Mouse (Mus musculus): ENCODE results near the gene Gm20481. TPM values are rescaled to one million over a fixed set of nuclear protein-coding genes. Genes with fewer than 3 reads are reported as not detected.
"Not testable (repeated sequence)": the region's sequence is repeated elsewhere in the genome, so short reads cannot be mapped to it uniquely, and the experiment has no call there.

Gene Gm20481
- polyA plus RNA-seq (2015; fragmentation: Nextera tagmentation; extraction: Ambion mirVana): not detected in 2 replicates

DNA sequence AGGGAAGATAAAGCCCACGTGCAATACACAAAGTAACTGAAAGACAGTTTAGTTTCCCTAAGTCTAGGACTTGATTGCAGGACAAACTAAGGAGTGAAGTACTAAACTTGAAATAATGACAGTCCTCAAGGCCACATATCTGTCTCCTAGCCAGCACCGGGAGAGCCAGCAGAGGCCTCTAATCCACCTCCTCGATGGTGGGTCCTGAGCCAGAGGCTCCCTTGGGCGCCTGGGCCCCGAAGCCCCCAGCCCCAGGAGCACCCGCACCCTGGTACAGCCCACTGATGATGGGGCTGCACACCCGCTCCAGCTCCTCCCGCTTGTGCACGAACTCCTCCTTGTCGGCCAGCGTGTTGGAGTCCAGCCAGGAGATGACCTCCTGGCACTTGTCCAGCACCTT lies at the start of gene Gm20481:
Gene Gm20481, plus strand, starts transcription at position 91 of the 400 bp plus-strand sequence.
- ATAC-seq (replicated peaks); H3K9me3 ChIP-seq; H3K4me3 ChIP-seq; H3K36me3 ChIP-seq; H3K4me1 ChIP-seq; H3K4me2 ChIP-seq (replicated peaks); H3K9ac ChIP-seq (replicated peaks); H3K27ac ChIP-seq (replicated peaks): not testable (repeated sequence)
- peaks cover 23% of the 10 kb centered on the region; the same call in 1 of the 2 replicates for H3K27me3 ChIP-seq
- 73% methylated on average over 7 of the region's 11 CpGs for WGBS

DNA sequence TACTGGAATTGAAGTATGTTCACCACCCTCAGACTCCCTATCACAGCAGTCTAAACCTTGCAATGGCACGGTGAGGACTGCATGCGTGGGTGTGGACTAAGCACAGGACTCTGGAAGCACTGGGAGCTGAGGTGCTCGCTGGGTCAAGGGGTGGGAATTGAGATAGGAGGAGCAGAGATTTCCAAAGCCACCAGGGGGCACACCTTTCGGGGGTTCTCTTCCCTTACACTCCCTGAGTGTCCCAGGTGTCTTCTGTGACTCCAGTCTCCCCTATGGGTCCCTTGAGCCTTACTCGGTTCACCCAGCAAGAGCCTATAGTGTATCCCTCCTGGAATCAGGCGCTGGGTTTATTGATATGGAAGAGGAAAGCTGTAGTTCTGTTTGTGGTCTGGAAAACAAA lies 46.8 kb upstream of the Gm20481 start:
- no peak for ATAC-seq (replicated peaks)
- no peaks in the 10 kb centered on the region for H3K27me3 ChIP-seq
- no peaks in the 10 kb centered on the region for H3K4me1 ChIP-seq
- no peaks in the 10 kb centered on the region for H3K9me3 ChIP-seq
- WGBS: 48% methylated on average over 6 of the region's 6 CpGs
- no peaks in the 10 kb centered on the region for H3K36me3 ChIP-seq
- no peak overlapping the region for H3K4me2 ChIP-seq (replicated peaks)
- H3K9ac ChIP-seq (replicated peaks): no peak overlapping the region
- H3K27ac ChIP-seq (replicated peaks): no peak overlapping the region
- H3K4me3 ChIP-seq: no peak overlapping the region

DNA sequence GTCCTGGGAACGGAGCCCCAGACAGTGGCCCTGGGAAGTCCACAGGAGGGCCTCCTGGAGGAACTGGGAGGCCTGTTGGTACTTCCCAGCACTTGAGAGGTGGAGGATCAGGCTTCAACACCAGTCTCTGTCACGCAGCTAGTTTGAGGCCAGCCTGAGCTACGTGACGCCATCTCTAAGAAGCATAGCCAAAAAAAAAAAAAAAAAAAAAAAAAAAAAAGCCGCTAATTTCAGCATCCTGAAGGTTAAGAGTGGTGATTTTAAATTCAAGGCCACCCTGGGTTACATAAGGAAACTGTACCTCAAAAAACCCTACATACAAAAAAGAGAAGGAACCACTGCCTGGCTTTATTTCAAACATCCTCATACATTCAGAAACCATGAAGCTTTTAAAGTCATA lies 45.5 kb upstream of the Gm20481 start:
- WGBS: 64% methylated on average over 5 of the region's 5 CpGs

DNA sequence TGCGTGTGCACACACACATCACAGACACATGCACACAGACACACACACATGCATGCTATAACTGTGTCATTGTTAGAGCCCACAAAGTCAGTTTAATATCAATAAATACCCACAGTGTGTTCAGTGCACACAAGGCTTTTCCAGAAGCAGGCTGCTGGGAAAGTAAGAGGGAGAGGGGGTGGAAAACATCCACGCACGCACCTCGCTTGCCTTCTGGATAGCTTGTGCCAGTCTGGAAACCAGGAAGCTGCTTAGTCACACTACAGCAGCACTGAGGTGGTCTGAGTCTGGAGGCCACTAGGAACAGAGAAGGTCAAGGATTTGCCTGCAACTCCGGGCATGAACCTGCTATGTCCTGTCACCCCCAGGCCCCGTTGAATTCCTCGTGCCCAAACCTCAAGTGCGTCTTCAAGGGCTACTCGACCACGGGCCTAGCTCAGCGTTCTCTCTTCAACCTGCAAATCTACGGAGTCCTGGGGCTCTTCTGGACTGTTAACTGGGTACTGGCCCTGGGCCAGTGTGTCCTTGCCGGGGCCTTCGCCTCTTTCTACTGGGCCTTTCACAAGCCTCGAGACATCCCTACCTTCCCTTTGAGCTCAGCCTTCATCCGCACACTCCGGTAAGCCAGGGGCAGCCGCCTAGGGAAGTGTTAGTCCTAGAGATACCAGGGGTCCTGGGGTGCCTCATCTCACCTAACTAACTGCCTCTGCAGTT lies 42.2 kb upstream of the Gm20481 start:
- Histone ChIP-seq H3K4me1 (peaks cover 9% of the 10 kb centered on the region), H3K9me3 (no peaks in the 10 kb centered on the region), H3K9ac (replicated peaks) (no peak overlapping the region), H3K4me3 (no peak overlapping the region), H3K27ac (replicated peaks) (no peak overlapping the region), H3K27me3 (no peaks in the 10 kb centered on the region), H3K36me3 (no peaks in the 10 kb centered on the region), H3K4me2 (replicated peaks) (no peak overlapping the region)
- WGBS: 88% methylated on average over 18 of the region's 18 CpGs
- ATAC-seq (replicated peaks): no peak

More for the DNA sequence above, 45.5 kb upstream of the Gm20481 start:
- H3K27ac ChIP-seq (replicated peaks): no peak overlapping the region
- no peak overlapping the region for H3K4me3 ChIP-seq
- no peaks in the 10 kb centered on the region for H3K9me3 ChIP-seq
- no peak for ATAC-seq (replicated peaks)
- no peak overlapping the region for H3K9ac ChIP-seq (replicated peaks)
- no peak overlapping the region for H3K4me2 ChIP-seq (replicated peaks)
- H3K36me3 ChIP-seq: no peaks in the 10 kb centered on the region
- H3K4me1 ChIP-seq: no peaks in the 10 kb centered on the region
- no peaks in the 10 kb centered on the region for H3K27me3 ChIP-seq

DNA sequence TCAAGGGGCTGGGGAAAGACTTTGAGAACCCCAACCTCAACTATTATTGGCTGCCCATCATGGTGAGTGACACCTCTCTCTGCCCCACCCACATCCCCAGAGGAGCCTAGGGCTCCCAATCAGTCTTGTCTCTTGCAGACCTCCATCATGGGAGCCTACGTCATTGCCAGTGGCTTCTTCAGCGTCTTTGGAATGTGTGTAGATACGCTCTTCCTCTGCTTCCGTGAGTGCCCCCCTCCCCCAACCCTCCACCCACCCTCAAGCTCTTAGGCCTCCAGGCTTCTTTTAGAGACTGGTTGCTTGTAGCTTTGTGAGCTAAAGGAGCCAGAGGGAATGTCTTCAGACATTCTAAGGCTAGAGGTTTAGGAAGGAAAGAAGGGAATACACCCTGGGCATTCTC lies 40.9 kb upstream of the Gm20481 start:
- peaks cover 9% of the 10 kb centered on the region for H3K4me1 ChIP-seq
- ATAC-seq (replicated peaks): no peak
- H3K27ac ChIP-seq (replicated peaks): no peak overlapping the region
- no peak overlapping the region for H3K4me3 ChIP-seq
- H3K27me3 ChIP-seq: no peaks in the 10 kb centered on the region
- H3K9me3 ChIP-seq: no peaks in the 10 kb centered on the region
- H3K9ac ChIP-seq (replicated peaks): no peak overlapping the region
- no peaks in the 10 kb centered on the region for H3K36me3 ChIP-seq
- no peak overlapping the region for H3K4me2 ChIP-seq (replicated peaks)
- WGBS: 87% methylated on average over 4 of the region's 4 CpGs

DNA sequence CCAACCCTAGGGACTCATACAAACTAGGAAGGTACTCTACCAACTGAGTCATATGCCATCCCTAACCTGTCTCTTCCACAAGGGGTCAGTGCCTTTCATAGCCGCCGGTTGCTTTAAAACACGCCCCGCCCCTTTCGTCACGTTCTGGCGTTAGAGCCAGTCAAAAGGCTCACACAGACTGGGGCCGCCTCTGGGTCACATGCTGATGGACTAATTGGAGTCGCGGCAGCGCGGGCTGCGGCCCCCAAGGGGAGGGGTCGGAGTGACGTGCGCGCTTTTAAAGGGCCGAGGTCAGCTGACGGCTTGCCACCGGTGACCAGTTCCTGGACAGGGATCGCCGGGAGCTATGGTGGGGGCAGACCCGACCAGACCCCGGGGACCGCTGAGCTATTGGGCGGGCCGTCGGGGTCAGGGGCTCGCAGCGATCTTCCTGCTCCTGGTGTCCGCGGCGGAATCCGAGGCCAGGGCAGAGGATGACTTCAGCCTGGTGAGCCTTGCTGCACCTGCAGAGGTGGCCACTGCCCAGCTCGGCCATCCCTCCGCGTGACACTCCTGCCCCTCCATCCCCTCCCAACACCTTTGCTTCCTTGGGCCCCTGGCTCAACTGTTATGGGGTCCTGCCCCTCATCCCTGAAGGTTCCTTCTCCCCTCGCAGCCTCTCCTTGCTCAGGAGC lies 38.5 kb upstream of the Gm20481 start, which contains the start of gene Neu1:
Gene Neu1, plus strand, starts transcription at position 193 of the 674 bp plus-strand sequence.
- peak; percentile 97 for ATAC-seq (replicated peaks)
- Histone ChIP-seq H3K27ac (replicated peaks) (peak within 1 kb of the TSS; percentile 49; the same call in 1 of the 2 replicates), H3K4me1 (peaks cover 9% of the 10 kb centered on the region), H3K4me3 (peak within 1 kb of the TSS; percentile 93), H3K4me2 (replicated peaks) (peak within 1 kb of the TSS; percentile 85), H3K27me3 (no peaks in the 10 kb centered on the region), H3K9ac (replicated peaks) (peak within 1 kb of the TSS; percentile 85), H3K36me3 (0 out of 2 replicates have a peak, but pooled peaks cover 2% of the 10 kb centered on the region), H3K9me3 (no peaks in the 10 kb centered on the region)
- WGBS: under 1% methylated on average over 38 of the region's 38 CpGs

DNA sequence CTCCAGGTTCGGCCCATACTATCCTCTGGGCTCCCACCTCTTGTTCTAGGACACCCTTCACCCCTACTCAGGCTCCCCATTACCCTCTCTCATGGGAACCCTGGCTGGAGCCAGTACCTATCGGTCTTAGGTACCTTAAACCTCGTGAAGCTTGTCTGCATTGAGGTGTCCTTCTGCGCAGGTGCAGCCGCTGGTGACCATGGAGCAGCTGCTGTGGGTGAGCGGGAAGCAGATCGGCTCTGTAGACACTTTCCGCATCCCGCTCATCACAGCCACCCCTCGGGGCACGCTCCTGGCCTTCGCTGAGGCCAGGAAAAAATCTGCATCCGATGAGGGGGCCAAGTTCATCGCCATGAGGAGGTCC lies 38.0 kb upstream of the Gm20481 start:
- H3K27ac ChIP-seq (replicated peaks): 0 out of 2 replicates have a peak overlapping the region, but pooled peaks have one; percentile 49

DNA sequence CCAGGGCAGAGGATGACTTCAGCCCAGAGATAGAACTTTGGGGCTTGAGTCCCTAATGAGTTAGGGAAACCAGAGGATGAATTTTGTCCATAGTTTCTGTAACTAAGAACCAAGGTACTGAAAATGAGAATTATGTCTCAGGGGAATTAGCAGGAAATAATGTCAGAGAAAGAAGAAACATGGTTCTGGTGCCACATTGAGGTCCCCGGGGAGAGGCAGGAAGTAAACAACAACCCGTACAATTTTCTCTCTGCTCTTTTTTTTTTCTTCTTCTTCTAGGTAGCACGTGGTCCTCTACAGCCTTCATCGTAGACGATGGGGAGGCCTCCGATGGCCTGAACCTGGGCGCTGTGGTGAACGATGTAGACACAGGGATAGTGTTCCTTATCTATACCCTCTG lies 37.4 kb upstream of the Gm20481 start:
- Histone ChIP-seq H3K9me3 (no peaks in the 10 kb centered on the region), H3K9ac (replicated peaks) (peak overlapping the region; percentile 85), H3K27ac (replicated peaks) (no peak overlapping the region), H3K4me1 (peaks cover 9% of the 10 kb centered on the region), H3K4me3 (peak overlapping the region; percentile 93), H3K4me2 (replicated peaks) (peak overlapping the region; percentile 85), H3K27me3 (no peaks in the 10 kb centered on the region), H3K36me3 (0 out of 2 replicates have a peak, but pooled peaks cover 2% of the 10 kb centered on the region)
- ATAC-seq (replicated peaks): no peak
- 89% methylated on average over 8 of the region's 8 CpGs for WGBS

More for the DNA sequence above, 38.0 kb upstream of the Gm20481 start:
- WGBS: 14% methylated on average over 14 of the region's 14 CpGs
- H3K9me3 ChIP-seq: no peaks in the 10 kb centered on the region
- H3K4me1 ChIP-seq: peaks cover 9% of the 10 kb centered on the region
- ATAC-seq (replicated peaks): peak; percentile 44; the same call in 1 of the 2 replicates
- H3K27me3 ChIP-seq: no peaks in the 10 kb centered on the region
- H3K9ac ChIP-seq (replicated peaks): peak overlapping the region; percentile 85
- H3K4me3 ChIP-seq: peak overlapping the region; percentile 93
- 0 out of 2 replicates have a peak, but pooled peaks cover 2% of the 10 kb centered on the region for H3K36me3 ChIP-seq
- peak overlapping the region; percentile 85 for H3K4me2 ChIP-seq (replicated peaks)

DNA sequence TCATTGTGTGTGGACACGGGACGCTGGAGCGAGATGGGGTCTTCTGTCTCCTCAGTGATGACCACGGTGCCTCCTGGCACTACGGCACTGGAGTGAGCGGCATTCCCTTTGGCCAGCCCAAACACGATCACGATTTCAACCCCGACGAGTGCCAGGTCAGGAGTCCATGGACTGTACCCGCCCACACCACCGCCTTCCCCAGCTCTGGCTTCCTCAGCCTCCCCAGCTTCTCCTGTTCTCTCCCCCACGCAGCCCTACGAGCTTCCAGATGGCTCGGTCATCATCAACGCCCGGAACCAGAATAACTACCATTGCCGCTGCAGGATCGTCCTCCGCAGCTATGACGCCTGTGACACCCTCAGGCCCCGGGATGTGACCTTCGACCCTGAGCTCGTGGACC lies 35.7 kb upstream of the Gm20481 start:
- no peaks in the 10 kb centered on the region for H3K9me3 ChIP-seq
- WGBS: 79% methylated on average over 24 of the region's 24 CpGs
- H3K27me3 ChIP-seq: no peaks in the 10 kb centered on the region
- no peak overlapping the region for H3K9ac ChIP-seq (replicated peaks)
- no peak overlapping the region for H3K4me2 ChIP-seq (replicated peaks)
- H3K27ac ChIP-seq (replicated peaks): no peak overlapping the region
- peaks cover 9% of the 10 kb centered on the region for H3K4me1 ChIP-seq
- 0 out of 2 replicates have a peak, but pooled peaks cover 2% of the 10 kb centered on the region for H3K36me3 ChIP-seq
- ATAC-seq (replicated peaks): no peak
- H3K4me3 ChIP-seq: no peak overlapping the region

DNA sequence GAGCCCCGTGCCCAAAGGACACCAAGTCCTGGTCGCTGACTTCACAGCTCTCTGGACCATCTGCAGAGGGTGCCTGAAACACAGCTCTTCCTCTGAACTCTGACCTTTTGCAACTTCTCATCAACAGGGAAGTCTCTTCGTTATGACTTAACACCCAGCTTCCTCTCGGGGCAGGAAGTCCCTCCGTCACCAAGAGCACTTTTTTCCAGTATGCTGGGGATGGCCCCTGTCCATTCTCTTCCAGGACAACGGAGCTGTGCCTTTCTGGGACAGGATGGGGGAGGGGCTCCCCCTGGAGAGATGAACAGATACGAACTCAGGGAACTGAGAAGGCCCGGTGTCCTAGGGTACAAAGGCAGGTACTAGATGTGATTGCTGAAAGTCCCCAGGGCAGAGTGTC lies 34.9 kb upstream of the Gm20481 start:
- Histone ChIP-seq H3K9me3 (no peaks in the 10 kb centered on the region), H3K4me1 (peaks cover 9% of the 10 kb centered on the region), H3K27me3 (no peaks in the 10 kb centered on the region), H3K4me2 (replicated peaks) (no peak overlapping the region), H3K27ac (replicated peaks) (no peak overlapping the region), H3K4me3 (no peak overlapping the region), H3K9ac (replicated peaks) (no peak overlapping the region), H3K36me3 (0 out of 2 replicates have a peak, but pooled peaks cover 2% of the 10 kb centered on the region)
- ATAC-seq (replicated peaks): no peak
- 57% methylated on average over 8 of the region's 8 CpGs for WGBS

DNA sequence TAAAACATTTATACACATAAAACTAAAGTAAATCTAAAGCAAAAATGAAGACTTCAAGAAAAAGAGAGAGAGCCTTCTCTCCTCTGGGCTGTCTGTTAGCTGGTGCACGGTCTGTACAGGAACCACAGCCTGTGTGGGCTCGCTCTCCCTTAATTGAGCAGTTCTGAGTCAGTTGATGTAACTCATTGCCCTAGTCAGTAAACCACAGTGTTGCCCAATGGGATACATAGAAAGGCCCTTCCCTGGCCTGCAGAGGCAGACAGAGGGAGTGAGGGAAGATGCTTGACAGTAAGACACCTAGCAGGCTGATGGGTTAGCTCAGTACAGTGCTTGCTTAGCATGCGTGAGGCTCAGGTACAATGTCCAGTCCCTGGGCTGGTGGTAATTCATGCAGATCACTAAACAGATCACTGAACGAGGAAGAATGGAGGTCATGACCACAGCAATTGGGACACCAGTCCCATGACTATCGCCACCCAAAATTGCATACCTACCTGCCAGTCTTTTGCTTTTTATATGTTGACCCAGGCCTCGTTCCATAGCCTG lies 31.7 kb upstream of the Gm20481 start:
- no peak for ATAC-seq (replicated peaks)
- no peaks in the 10 kb centered on the region for H3K9me3 ChIP-seq
- H3K4me3 ChIP-seq: no peak overlapping the region
- H3K27me3 ChIP-seq: no peaks in the 10 kb centered on the region
- H3K9ac ChIP-seq (replicated peaks): no peak overlapping the region
- WGBS: 82% methylated on average over 6 of the region's 6 CpGs
- H3K4me2 ChIP-seq (replicated peaks): no peak overlapping the region
- H3K36me3 ChIP-seq: 0 out of 2 replicates have a peak, but pooled peaks cover 2% of the 10 kb centered on the region
- 0 out of 2 replicates have a peak, but pooled peaks cover 4% of the 10 kb centered on the region for H3K4me1 ChIP-seq
- H3K27ac ChIP-seq (replicated peaks): no peak overlapping the region
